Mouse (Mus musculus) heart, adult 2 months (tissue): ENCODE results near the gene Pid1. TPM values are rescaled to one million over a fixed set of nuclear protein-coding genes. Genes with fewer than 3 reads are reported as not detected.

Experiments
- DNase-seq, 2 experiments: peaks; one replicate each; pipeline ENCODE4 v3.0.0; 2021
- H3K27ac ChIP-seq: fragments of 200-600 bp; 2 replicates; pipeline ENCODE4 v1.8.1; 2022
- H3K27me3 ChIP-seq: fragments of 200-500 bp; 2 replicates; pipeline ENCODE4 v1.6.1; 2012; ENCODE audit warnings: mild to moderate bottlenecking, low read length, inconsistent platforms, mixed read lengths; ENCODE audit not compliant: control insufficient read depth, insufficient read depth
- H3K36me3 ChIP-seq: fragments of 200-500 bp; 2 replicates; pipeline ENCODE4 v1.6.1; 2012; ENCODE audit warnings: low read length, inconsistent platforms; ENCODE audit not compliant: control insufficient read depth, insufficient read depth
- H3K4me1 ChIP-seq: fragments of 200-500 bp; 2 replicates; pipeline ENCODE4 v1.6.1; 2011; ENCODE audit warnings: low read length; ENCODE audit not compliant: control insufficient read depth, insufficient read depth
- H3K4me3 ChIP-seq: fragments of 200-600 bp; 2 replicates; pipeline ENCODE4 v1.8.1; 2022
- H3K79me2 ChIP-seq: fragments of 200-500 bp; replicated peaks from 2 replicates; pipeline ENCODE4 v1.6.1; 2012; ENCODE audit warnings: mild to moderate bottlenecking, inconsistent platforms, low read length, moderate library complexity, mixed read lengths; ENCODE audit not compliant: control insufficient read depth, insufficient read depth
- H3K9ac ChIP-seq: fragments of 200-500 bp; 2 replicates; pipeline ENCODE4 v1.6.1; 2012; ENCODE audit warnings: low read depth, mild to moderate bottlenecking, control low read depth, inconsistent platforms, low read length, mixed read lengths
- CTCF ChIP-seq: fragments of 200-600 bp; IDR thresholded peaks from 2 replicates; pipeline ENCODE4 v1.8.1; 2022; ENCODE audit warnings: antibody characterized with exemption, mild to moderate bottlenecking, moderate library complexity
- EP300 ChIP-seq: fragments of 200-500 bp; IDR thresholded peaks from 2 replicates; pipeline ENCODE4 v1.6.1; 2011; ENCODE audit warnings: low read depth, low read length, control low read depth; ENCODE audit not compliant: insufficient read depth
- POLR2A ChIP-seq: fragments of 200-500 bp; IDR thresholded peaks from 2 replicates; pipeline ENCODE4 v1.6.1; 2011; ENCODE audit warnings: mild to moderate bottlenecking, low read depth, low read length, control low read depth; ENCODE audit not compliant: insufficient read depth
- WGBS: fragments of 180-500 bp; shearing (Covaris S2); methylation state at CpG from one replicate; pipeline ENCODE4 v1.1.7; 2018; 5-methylcytosine and 5-hydroxymethylcytosine counted together
- intact Hi-C: fragments of 180-260 bp; cut with DNase I; formaldehyde crosslinking; loops from one replicate; pipeline ENCODE4 v1.15.1; 2025
- polyA plus RNA-seq: library from polyadenylated mRNA; depleted of rRNA; stranded (reverse); fragments of >200 nt; gene quantifications from 2 replicates; pipeline ENCODE4 v1.2.3, GENCODE M21; 2012
- total RNA-seq, 2 experiments: library from RNA; stranded (reverse); gene quantifications; 2 replicates each; pipeline ENCODE4 v1.2.3; 2021

Pid1 gene
- total and polyA plus RNA-seq, 3 experiments, result 8.9 to 9.4 (median 9.1) TPM

GRCm38 (mm10) chr1:84402154-84402553 is 38.2 kb upstream of the Pid1 start:
- intact Hi-C loops, result no loop called here
- DNase-seq, result no peak
- WGBS, result 63% methylated on average over 1 of the region's 1 CpGs
- no peaks in the 10 kb centered on the region for H3K27me3 ChIP-seq
- peaks cover 2% of the 10 kb centered on the region for H3K4me1 ChIP-seq
- no peak overlapping the region for H3K27ac ChIP-seq
- H3K9ac ChIP-seq, result no peak overlapping the region
- no peak overlapping the region for H3K4me3 ChIP-seq
- no peaks in the 10 kb centered on the region for H3K79me2 ChIP-seq
- TF ChIP-seq POLR2A (no peak), EP300 (no peak), CTCF (no peak)
- no peaks in the 10 kb centered on the region for H3K36me3 ChIP-seq

GRCm38 (mm10) chr1:84399671-84400070 is 35.7 kb upstream of the Pid1 start:
- no peak overlapping the region for H3K27ac ChIP-seq
- DNase-seq, result no peak
- 52% methylated on average over 3 of the region's 3 CpGs for WGBS

GRCm38 (mm10) chr1:84399118-84399517 is 35.1 kb upstream of the Pid1 start:
- no peak for TF ChIP-seq POLR2A
- TF ChIP-seq EP300, result no peak
- WGBS, result 74% methylated on average over 4 of the region's 4 CpGs
- peak in 1 of 2 experiments; percentile 18 for DNase-seq

More at GRCm38 (mm10) chr1:84399671-84400070, 35.7 kb upstream of the Pid1 start:
- H3K9ac ChIP-seq, result no peak overlapping the region
- no peaks in the 10 kb centered on the region for H3K79me2 ChIP-seq
- H3K4me3 ChIP-seq, result no peak overlapping the region
- no peaks in the 10 kb centered on the region for H3K36me3 ChIP-seq
- TF ChIP-seq EP300 (no peak), POLR2A (no peak), CTCF (no peak)
- intact Hi-C loops, result no loop called here
- H3K27me3 ChIP-seq, result no peaks in the 10 kb centered on the region
- H3K4me1 ChIP-seq, result no peaks in the 10 kb centered on the region; the same call in 1 of the 2 replicates

GRCm38 (mm10) chr1:84396787-84397186 is 32.8 kb upstream of the Pid1 start:
- Histone ChIP-seq H3K27me3 (no peaks in the 10 kb centered on the region), H3K9ac (no peak overlapping the region)

More at GRCm38 (mm10) chr1:84399118-84399517, 35.1 kb upstream of the Pid1 start:
- H3K4me3 ChIP-seq, result no peak overlapping the region
- intact Hi-C loops, result no loop called here
- H3K4me1 ChIP-seq, result no peaks in the 10 kb centered on the region; the same call in 1 of the 2 replicates
- H3K79me2 ChIP-seq, result no peaks in the 10 kb centered on the region
- H3K27ac ChIP-seq, result no peak overlapping the region
- no peaks in the 10 kb centered on the region for H3K27me3 ChIP-seq
- no peak overlapping the region for H3K9ac ChIP-seq
- H3K36me3 ChIP-seq, result no peaks in the 10 kb centered on the region

GRCm38 (mm10) chr1:84395928-84396327 is 31.9 kb upstream of the Pid1 start:
- Histone ChIP-seq H3K4me3 (no peak overlapping the region), H3K9ac (no peak overlapping the region), H3K4me1 (no peaks in the 10 kb centered on the region; the same call in 1 of the 2 replicates), H3K79me2 (no peaks in the 10 kb centered on the region), H3K27ac (no peak overlapping the region), H3K27me3 (no peaks in the 10 kb centered on the region), H3K36me3 (no peaks in the 10 kb centered on the region)
- intact Hi-C loops, result no loop called here
- TF ChIP-seq CTCF (no peak), POLR2A (no peak), EP300 (no peak)
- WGBS, result 68% methylated on average over 8 of the region's 8 CpGs
- no peak for DNase-seq

More at GRCm38 (mm10) chr1:84396787-84397186, 32.8 kb upstream of the Pid1 start:
- no peak overlapping the region for H3K27ac ChIP-seq
- no peaks in the 10 kb centered on the region; the same call in 1 of the 2 replicates for H3K4me1 ChIP-seq
- no peaks in the 10 kb centered on the region for H3K79me2 ChIP-seq
- H3K36me3 ChIP-seq, result no peaks in the 10 kb centered on the region
- TF ChIP-seq EP300 (no peak), CTCF (no peak), POLR2A (no peak)
- 73% methylated on average over 3 of the region's 3 CpGs for WGBS
- intact Hi-C loops, result no loop called here
- no peak for DNase-seq
- H3K4me3 ChIP-seq, result no peak overlapping the region

GRCm38 (mm10) chr1:84390961-84391360 is 27.0 kb upstream of the Pid1 start:
- Histone ChIP-seq H3K27ac (no peak overlapping the region), H3K79me2 (no peaks in the 10 kb centered on the region), H3K4me3 (no peak overlapping the region), H3K4me1 (no peaks in the 10 kb centered on the region; the same call in 1 of the 2 replicates), H3K9ac (no peak overlapping the region), H3K36me3 (no peaks in the 10 kb centered on the region), H3K27me3 (no peaks in the 10 kb centered on the region)
- intact Hi-C loops, result no loop called here
- WGBS, result 77% methylated on average over 4 of the region's 4 CpGs
- no peak for DNase-seq
- TF ChIP-seq CTCF, result no peak
- no peak for TF ChIP-seq EP300
- no peak for TF ChIP-seq POLR2A
